Mouse (Mus musculus) forebrain, embryonic 11.5 days (tissue): Measurements from ENCODE around the gene Nono. TPM values are rescaled to one million over a fixed set of nuclear protein-coding genes. Genes with fewer than 3 reads are reported as not detected.
A peak's percentile ranks its signal among the peaks of the same experiment; 100 is the strongest.

Experiments
- ATAC-seq: fragments of 200-750 bp; cut with Nextera tagmentation; replicated peaks from 2 replicates; pipeline ENCODE4 v1.8.0; 2017; ENCODE audit warnings: moderate TSS enrichment; ENCODE audit not compliant: low FRiP score
- DNase-seq: peaks from one replicate; pipeline ENCODE4 v3.0.0-alpha.2; 2017; ENCODE audit warnings: low spot score
- H3K27ac ChIP-seq: fragments of 300-500 bp; sonication (generic); 2 replicates; pipeline ENCODE4 v1.5.1; 2014; ENCODE audit warnings: low read depth, low read length
- H3K27me3 ChIP-seq: fragments of 300-500 bp; sonication (generic); 2 replicates; pipeline ENCODE4 v1.6.1; 2014; ENCODE audit warnings: mild to moderate bottlenecking, low read length, mixed read lengths; ENCODE audit not compliant: control insufficient read depth, insufficient read depth
- H3K36me3 ChIP-seq: fragments of 300-500 bp; sonication (generic); 2 replicates; pipeline ENCODE4 v1.6.1; 2014; ENCODE audit warnings: mild to moderate bottlenecking, low read length, moderate library complexity, mixed read lengths; ENCODE audit not compliant: control insufficient read depth, insufficient read depth
- H3K4me1 ChIP-seq: fragments of 300-500 bp; sonication (generic); replicated peaks from 2 replicates; pipeline ENCODE4 v1.6.1; 2014; ENCODE audit warnings: low read length, mixed read lengths; ENCODE audit not compliant: control insufficient read depth, insufficient read depth
- H3K4me2 ChIP-seq: fragments of 300-500 bp; sonication (generic); 2 replicates; pipeline ENCODE4 v1.6.1; 2014; ENCODE audit warnings: low read depth, mild to moderate bottlenecking, low read length, moderate library complexity, mixed read lengths; ENCODE audit not compliant: severe bottlenecking
- H3K4me3 ChIP-seq: fragments of 300-500 bp; sonication (generic); 2 replicates; pipeline ENCODE4 v1.5.1; 2014; ENCODE audit warnings: low read depth, low read length
- H3K9ac ChIP-seq: fragments of 300-500 bp; sonication (generic); 2 replicates; pipeline ENCODE4 v1.6.1; 2014; ENCODE audit warnings: low read length
- H3K9me3 ChIP-seq: fragments of 300-500 bp; sonication (generic); 2 replicates; pipeline ENCODE4 v1.6.1; 2016; ENCODE audit warnings: low read length, mixed read lengths; ENCODE audit not compliant: control insufficient read depth
- WGBS: fragments of 180-500 bp; shearing (Covaris S2); extraction: QIAGEN DNeasy Blood & Tissue Kit; methylation state at CpG from one replicate; pipeline ENCODE4 v1.1.7; 2014; 5-methylcytosine and 5-hydroxymethylcytosine counted together
- polyA plus RNA-seq: library from polyadenylated mRNA; unstranded; fragments of >200 nt; fragmentation: Nextera tagmentation; extraction: Ambion mirVana; gene quantifications from 2 replicates; pipeline ENCODE4 v1.2.1, GENCODE M21; 2014

The Nono gene
- polyA plus RNA-seq, result 671 and 672 TPM in 2 replicates

DNA sequence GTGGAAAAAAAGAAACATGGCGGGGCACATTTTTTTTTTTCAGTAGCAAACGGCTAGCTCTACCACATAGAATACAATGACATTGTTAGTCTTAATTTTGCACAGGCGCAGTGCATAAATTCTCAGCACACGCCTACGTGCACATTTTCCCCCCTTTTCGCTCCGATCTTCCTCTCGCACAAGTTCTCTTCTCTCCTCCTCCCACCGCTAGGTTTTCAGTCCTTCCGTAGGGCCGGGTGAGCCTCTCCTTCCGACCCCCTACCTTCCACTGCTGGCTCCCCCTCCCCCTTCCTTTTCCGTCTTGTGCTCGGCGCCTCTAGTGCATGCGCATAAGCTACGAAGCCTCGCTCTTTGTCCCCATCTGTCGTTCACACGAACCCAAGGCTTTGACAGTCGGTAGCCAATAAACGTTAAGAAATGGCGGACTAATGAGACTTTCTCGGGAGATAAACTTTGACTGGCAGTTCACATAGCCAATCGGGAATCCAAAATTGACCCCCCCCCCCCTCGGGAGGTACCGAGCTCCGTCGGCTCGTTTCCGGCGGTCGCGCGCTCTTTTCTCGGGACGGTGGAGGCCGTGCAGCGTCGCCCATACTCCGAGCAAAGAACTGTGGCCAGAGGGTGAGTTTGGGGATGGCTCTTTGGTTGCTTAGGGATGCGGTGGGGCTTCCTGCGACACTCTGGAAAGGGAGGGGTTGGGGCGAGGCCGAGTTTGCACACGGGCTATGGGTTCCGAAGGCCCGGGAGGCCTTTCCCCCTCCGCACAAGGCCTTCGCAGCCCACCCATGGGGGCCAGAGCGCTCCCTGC lies at the start of gene Nono:
Gene Nono, plus strand, starts transcription at position 177 of the 808 bp plus-strand sequence.
- peak within 1 kb of the TSS; percentile 94 for H3K27ac ChIP-seq
- 24% methylated on average over 51 of the region's 51 CpGs for WGBS
- peak; percentile 96 for ATAC-seq
- no peaks in the 10 kb centered on the region for H3K27me3 ChIP-seq
- H3K9ac ChIP-seq, result peak within 1 kb of the TSS; percentile 92
- H3K36me3 ChIP-seq, result no peaks in the 10 kb centered on the region; the same call in 1 of the 2 replicates
- peak; percentile 90 for DNase-seq
- H3K4me3 ChIP-seq, result peak within 1 kb of the TSS; percentile 63
- peak within 1 kb of the TSS; percentile 51 for H3K4me2 ChIP-seq
- H3K4me1 ChIP-seq, result no peaks in the 10 kb centered on the region
- no peaks in the 10 kb centered on the region for H3K9me3 ChIP-seq

GRCm38 (mm10) chrX:101379744-101380143 lies 49.4 kb upstream of the Nono start:
- H3K36me3 ChIP-seq, result no peaks in the 10 kb centered on the region
- no peak overlapping the region for H3K4me2 ChIP-seq
- H3K4me1 ChIP-seq, result peaks cover 2% of the 10 kb centered on the region; the same call in 1 of the 2 replicates
- H3K4me3 ChIP-seq, result no peak overlapping the region
- no peaks in the 10 kb centered on the region for H3K9me3 ChIP-seq
- ATAC-seq (no peak), DNase-seq (no peak)
- no peak overlapping the region for H3K27ac ChIP-seq
- H3K9ac ChIP-seq, result no peak overlapping the region
- H3K27me3 ChIP-seq, result peaks cover 29% of the 10 kb centered on the region
- WGBS, result 67% methylated on average over 1 of the region's 1 CpGs

DNA sequence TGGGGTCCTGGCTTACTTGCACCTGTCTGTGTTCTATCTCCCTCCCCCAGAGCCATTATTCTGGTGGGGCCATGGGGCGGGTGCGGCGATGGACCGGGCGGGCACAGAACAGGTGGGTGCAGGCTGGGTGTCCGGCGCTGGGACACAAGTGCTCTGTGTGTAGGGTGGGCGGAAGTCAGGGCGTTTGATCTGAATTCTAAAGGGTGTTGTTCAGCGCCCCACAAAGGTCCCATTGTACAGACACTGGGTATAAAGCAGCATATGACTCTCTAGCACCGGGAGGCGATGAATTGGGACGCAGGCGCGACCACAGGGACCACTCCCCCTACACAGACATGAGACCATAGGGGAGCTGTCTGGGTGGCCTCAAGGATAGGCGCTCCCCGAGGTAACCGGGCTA lies 45.7 kb upstream of the Nono start:
- no peak for DNase-seq
- Histone ChIP-seq H3K36me3 (no peaks in the 10 kb centered on the region), H3K27ac (no peak overlapping the region), H3K9me3 (no peaks in the 10 kb centered on the region), H3K27me3 (peaks cover 36% of the 10 kb centered on the region), H3K4me3 (no peak overlapping the region), H3K4me2 (no peak overlapping the region), H3K9ac (no peak overlapping the region), H3K4me1 (peaks cover 2% of the 10 kb centered on the region; the same call in 1 of the 2 replicates)
- ATAC-seq, result no peak
- WGBS, result 15% methylated on average over 18 of the region's 18 CpGs

GRCm38 (mm10) chrX:101384439-101385137 lies 44.5 kb upstream of the Nono start:
- H3K4me2 ChIP-seq, result peak overlapping the region; percentile 46
- no peaks in the 10 kb centered on the region for H3K36me3 ChIP-seq
- H3K4me1 ChIP-seq, result peaks cover 2% of the 10 kb centered on the region; the same call in 1 of the 2 replicates
- 17% methylated on average over 30 of the region's 32 CpGs for WGBS
- peak; percentile 53 for DNase-seq
- peak overlapping the region; percentile 22 for H3K4me3 ChIP-seq
- peaks cover 36% of the 10 kb centered on the region for H3K27me3 ChIP-seq
- H3K27ac ChIP-seq, result no peak overlapping the region
- no peak for ATAC-seq
- no peaks in the 10 kb centered on the region for H3K9me3 ChIP-seq
- H3K9ac ChIP-seq, result no peak overlapping the region

DNA sequence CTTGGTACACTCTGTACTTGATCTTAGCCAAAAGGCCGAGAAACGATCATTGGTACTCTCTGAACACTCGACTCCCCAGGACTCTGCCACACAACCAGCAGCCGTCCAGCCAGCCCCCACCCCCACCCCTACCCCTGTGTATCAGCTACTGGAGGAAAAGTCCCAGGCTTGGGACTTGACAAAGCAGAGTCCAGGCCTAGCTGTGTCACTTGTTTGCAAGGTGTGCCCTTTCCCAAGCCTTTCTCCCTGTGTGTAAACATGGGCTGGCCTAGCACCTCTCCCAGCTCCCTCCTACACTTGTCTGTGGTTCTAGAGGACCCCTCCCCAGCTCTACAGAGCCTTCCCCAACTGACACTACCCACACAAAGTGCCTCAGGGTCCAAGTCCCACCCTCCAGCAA lies 42.9 kb upstream of the Nono start:
- DNase-seq, result no peak
- ATAC-seq, result no peak
- Histone ChIP-seq H3K27me3 (peaks cover 36% of the 10 kb centered on the region), H3K4me2 (no peak overlapping the region), H3K27ac (no peak overlapping the region), H3K4me3 (no peak overlapping the region), H3K9ac (no peak overlapping the region), H3K36me3 (no peaks in the 10 kb centered on the region), H3K9me3 (no peaks in the 10 kb centered on the region), H3K4me1 (peaks cover 2% of the 10 kb centered on the region; the same call in 1 of the 2 replicates)
- 27% methylated on average over 4 of the region's 4 CpGs for WGBS

DNA sequence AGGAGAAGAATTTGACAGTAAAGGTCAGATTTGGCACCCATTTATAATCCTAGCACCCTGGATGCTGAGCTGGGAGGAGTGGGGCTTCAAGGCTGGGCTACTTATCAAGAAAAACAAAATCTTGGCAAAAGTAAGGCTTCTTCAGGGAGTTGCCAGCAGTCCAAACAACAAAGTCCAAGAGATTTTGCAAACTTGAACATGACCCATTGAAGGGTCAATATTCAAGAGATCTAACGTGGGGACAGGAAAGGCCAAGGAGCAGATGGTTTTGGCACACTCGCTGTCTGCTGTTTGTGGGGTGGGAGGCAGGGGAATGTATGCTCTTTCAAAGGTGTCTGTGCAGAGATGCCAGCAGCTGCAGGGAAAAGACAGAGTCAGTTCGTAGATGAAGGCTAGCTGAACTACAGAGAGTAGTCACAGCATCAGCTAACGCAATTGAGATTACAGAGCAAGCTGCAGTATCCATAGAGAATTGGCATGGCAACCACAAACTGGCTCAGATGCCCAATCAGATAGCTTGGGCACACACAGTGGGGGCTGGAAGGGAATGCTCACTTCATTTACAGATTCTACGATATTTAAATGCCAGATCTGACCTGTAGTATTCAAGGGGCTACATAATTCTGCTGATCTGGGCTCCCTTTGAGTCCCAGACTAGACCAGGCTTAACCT lies 40.1 kb upstream of the Nono start:
- WGBS, result 66% methylated on average over 5 of the region's 5 CpGs

DNA sequence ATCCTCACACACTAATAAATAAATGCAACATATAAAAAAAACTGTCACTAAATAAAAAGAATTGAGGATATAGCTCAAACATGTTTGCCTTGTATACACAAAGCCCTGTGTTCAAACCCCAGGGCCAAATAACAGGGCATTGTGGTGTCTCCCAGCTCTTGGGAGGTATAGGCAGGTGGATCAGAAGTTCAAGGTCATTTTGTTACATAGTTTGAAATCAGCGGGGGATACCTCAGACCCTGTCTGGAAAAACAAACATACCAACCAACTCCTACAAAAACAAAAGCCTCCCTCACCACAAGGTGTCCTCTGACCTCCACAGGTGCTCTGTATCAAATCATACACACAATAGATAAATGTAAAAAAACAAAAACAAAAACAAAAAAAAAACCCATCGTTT lies 34.8 kb upstream of the Nono start:
- H3K36me3 ChIP-seq, result no peaks in the 10 kb centered on the region
- H3K27me3 ChIP-seq, result peaks cover 14% of the 10 kb centered on the region; the same call in 1 of the 2 replicates
- no peak overlapping the region for H3K9ac ChIP-seq
- DNase-seq, result no peak
- H3K4me1 ChIP-seq, result no peaks in the 10 kb centered on the region
- H3K4me2 ChIP-seq, result no peak overlapping the region
- no peak overlapping the region for H3K27ac ChIP-seq
- no peak overlapping the region for H3K4me3 ChIP-seq
- 67% methylated on average over 2 of the region's 2 CpGs for WGBS
- H3K9me3 ChIP-seq, result no peaks in the 10 kb centered on the region
- ATAC-seq, result no peak

More for the DNA sequence above, 40.1 kb upstream of the Nono start:
- Histone ChIP-seq H3K36me3 (no peaks in the 10 kb centered on the region), H3K9ac (no peak overlapping the region), H3K9me3 (no peaks in the 10 kb centered on the region), H3K4me1 (no peaks in the 10 kb centered on the region), H3K4me3 (no peak overlapping the region), H3K27me3 (peaks cover 17% of the 10 kb centered on the region), H3K27ac (no peak overlapping the region), H3K4me2 (no peak overlapping the region)
- DNase-seq (no peak), ATAC-seq (no peak)

GRCm38 (mm10) chrX:101396459-101396858 lies 32.7 kb upstream of the Nono start:
- no peak overlapping the region for H3K9ac ChIP-seq
- H3K27me3 ChIP-seq, result peaks cover 14% of the 10 kb centered on the region; the same call in 1 of the 2 replicates
- DNase-seq, result no peak
- peak overlapping the region; percentile 26 for H3K4me2 ChIP-seq
- 12% methylated on average over 9 of the region's 11 CpGs for WGBS
- H3K4me3 ChIP-seq, result no peak overlapping the region
- ATAC-seq, result no peak
- H3K36me3 ChIP-seq, result no peaks in the 10 kb centered on the region
- H3K4me1 ChIP-seq, result no peaks in the 10 kb centered on the region
- no peak overlapping the region for H3K27ac ChIP-seq
- H3K9me3 ChIP-seq, result no peaks in the 10 kb centered on the region
